Mouse (Mus musculus): Measurements from ENCODE around the gene Defb22. TPM values are rescaled to one million over a fixed set of nuclear protein-coding genes. Genes with fewer than 3 reads are reported as not detected.

The Defb22 gene
- polyA plus RNA-seq (2012; ENCODE audit: low replicate concordance), result not detected in 2 replicates

DNA sequence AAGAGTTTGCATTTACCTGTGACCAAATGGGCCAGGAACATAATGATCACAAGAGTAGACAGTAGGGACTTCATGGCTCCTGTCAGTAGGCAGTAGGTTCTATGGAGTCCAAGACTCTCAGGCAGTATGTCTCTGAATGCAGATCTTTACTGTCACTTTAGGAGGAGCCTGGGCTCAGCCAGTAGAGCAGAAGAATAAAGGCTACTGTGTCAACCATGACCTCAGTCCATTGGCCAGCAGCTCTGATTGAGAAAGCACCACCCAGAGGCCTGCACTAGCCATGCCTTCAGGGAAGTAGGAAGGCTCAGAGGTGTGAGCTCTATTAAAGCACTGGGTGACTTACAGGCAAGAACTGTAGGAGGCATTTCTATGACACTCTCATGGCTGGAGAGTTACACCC, at the start of gene Defb22:
Defb22 (minus strand) TSS at position 101 of the 400 bp plus-strand sequence.

DNA sequence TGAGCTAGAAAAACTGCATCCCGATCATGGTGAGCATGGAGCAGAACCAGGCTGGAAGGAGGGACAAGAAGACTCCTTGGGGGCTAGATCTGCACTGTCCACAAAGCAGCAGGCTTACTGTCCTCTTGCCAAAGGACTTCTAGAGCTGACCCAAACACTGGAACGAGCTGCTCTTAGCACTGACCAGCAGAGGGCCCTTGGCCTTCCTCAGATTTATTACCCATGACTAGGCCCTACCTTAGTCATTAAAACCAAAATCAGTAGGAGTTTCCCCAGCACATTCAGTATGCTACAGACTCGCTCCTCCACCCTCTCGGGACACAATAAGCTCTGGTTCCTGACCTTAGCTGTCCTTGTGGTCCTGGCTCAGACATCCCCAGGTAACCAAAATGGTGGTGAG, 28.0 kb upstream of the Defb22 start, which contains the start of gene Defb28:
Defb28 (plus strand) TSS at position 275 of the 400 bp plus-strand sequence.

DNA sequence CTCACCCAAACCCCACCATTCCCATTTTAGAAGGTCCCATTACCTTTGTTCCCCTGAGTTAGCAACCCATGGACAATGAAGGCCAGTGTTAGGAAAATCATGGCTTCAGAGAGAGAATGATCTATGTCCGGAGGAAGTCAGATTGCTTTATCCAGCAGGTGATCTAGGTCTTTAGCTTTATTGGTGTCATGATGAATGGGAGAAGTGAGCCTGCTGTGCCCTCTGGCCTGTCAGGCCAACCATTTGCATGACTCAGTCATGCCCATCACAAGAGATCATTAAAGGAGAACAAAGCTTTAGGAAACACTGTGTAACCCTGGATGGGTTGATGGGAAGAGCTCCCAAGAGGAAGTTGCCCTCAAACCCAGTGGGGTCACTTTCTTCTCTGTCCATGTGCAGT, 21.7 kb upstream of the Defb22 start, which contains the start of gene Defb26:
Defb26 (minus strand) TSS at position 101 of the 400 bp plus-strand sequence.

DNA sequence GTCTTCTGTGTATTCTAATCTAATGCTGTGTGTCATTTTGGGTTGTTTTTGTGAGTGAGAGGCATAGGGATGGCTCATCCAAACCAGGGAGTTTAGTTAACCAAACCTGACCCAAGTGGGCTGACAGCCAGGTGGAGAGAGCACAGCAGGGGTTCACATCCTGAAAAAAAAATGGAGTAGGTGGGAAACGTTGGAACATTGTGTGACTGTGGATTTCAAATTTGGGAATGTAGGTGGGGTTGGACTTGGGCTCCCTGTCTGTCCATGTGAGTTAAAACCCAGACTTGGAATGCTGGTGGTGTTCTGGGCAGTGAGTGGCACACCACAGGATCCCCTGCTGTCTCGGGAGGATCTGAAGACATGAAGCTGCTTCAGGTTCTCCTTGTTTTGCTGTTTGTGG, 13.2 kb downstream of the Defb22 start, which contains the start of gene Defb20:
Defb20 (plus strand) TSS at position 301 of the 400 bp plus-strand sequence.

DNA sequence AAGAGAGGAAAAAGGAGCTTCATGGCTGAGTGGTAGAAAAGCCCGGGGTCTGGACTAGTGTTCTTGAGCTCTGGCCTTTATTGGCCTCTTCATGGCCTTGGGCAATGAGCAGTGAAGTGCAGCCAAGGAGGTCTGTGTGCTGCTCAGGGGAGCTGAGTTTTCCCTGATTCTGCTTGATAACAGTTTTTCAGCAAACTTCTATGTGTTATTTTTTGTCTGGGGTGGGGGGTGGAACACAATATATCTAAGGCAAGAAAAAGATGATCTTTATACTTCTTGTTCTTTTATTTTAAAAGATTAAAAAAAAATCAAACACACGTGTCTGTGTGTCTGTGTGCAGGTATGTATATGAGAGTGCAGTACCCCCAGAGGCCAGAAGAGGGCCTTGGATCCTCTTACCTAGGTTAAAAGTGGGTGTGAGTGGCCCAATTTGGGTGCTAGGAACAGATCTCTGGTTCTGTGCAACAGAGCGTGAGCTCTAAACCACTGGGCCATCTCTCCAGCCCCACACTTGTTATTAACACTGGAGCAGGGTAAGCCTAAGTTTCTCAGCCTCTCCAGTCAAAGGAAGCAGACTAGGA, 25.3 kb downstream of the Defb22 start, which contains the start of gene Defb23:
Defb23 (minus strand) TSS at position 51 of the 581 bp plus-strand sequence.

Other genes starting within 250 kb of the Defb22 start
- gene Tbc1d20, start 196.3 kb downstream of the Defb22 start, polyA plus RNA-seq (2012; ENCODE audit: low replicate concordance), result 11.0 and 17.6 TPM in 2 replicates
- gene Rbck1, start 157.5 kb downstream of the Defb22 start, polyA plus RNA-seq (2012; ENCODE audit: low replicate concordance), result 305 and 315 TPM in 2 replicates
- gene Trib3, start 146.1 kb downstream of the Defb22 start, polyA plus RNA-seq (2012; ENCODE audit: low replicate concordance), result 52.4 and 88.1 TPM in 2 replicates
- not detected in 2 replicates for gene Nrsn2, start 113.5 kb downstream of the Defb22 start, polyA plus RNA-seq (2012; ENCODE audit: low replicate concordance)
- gene Sox12, start 92.1 kb downstream of the Defb22 start, polyA plus RNA-seq (2012; ENCODE audit: low replicate concordance), result 83.5 and 117 TPM in 2 replicates
- gene Zcchc3, start 75.1 kb downstream of the Defb22 start, polyA plus RNA-seq (2012; ENCODE audit: low replicate concordance), result 11.5 and 15.2 TPM in 2 replicates
- gene 6820408C15Rik, start 74.6 kb downstream of the Defb22 start, polyA plus RNA-seq (2012; ENCODE audit: low replicate concordance), result 0.20 TPM in 1 of 2 replicates, not detected in the other
- gene Defb23, start 25.5 kb downstream of the Defb22 start, polyA plus RNA-seq (2012; ENCODE audit: low replicate concordance), result not detected in 2 replicates
- not detected in 2 replicates for gene Defb20, start 13.1 kb downstream of the Defb22 start, polyA plus RNA-seq (2012; ENCODE audit: low replicate concordance)
- gene Defb26, start 21.6 kb upstream of the Defb22 start, polyA plus RNA-seq (2012; ENCODE audit: low replicate concordance), result not detected in 2 replicates
- gene Defb28, start 28.1 kb upstream of the Defb22 start, polyA plus RNA-seq (2012; ENCODE audit: low replicate concordance), result not detected in 2 replicates
- gene Defb29, start 50.0 kb upstream of the Defb22 start, polyA plus RNA-seq (2012; ENCODE audit: low replicate concordance), result not detected in 2 replicates
- gene Gm17416, start 79.2 kb upstream of the Defb22 start, polyA plus RNA-seq (2012; ENCODE audit: low replicate concordance), result not detected in 2 replicates
- gene Defb21, start 82.6 kb upstream of the Defb22 start, polyA plus RNA-seq (2012; ENCODE audit: low replicate concordance), result not detected in 2 replicates
- gene Defb19, start 90.2 kb upstream of the Defb22 start, polyA plus RNA-seq (2012; ENCODE audit: low replicate concordance), result not detected in 2 replicates
- not detected in 2 replicates for gene Defb45, start 109.3 kb upstream of the Defb22 start, polyA plus RNA-seq (2012; ENCODE audit: low replicate concordance)
- not detected in 2 replicates for gene Defb36, start 114.2 kb upstream of the Defb22 start, polyA plus RNA-seq (2012; ENCODE audit: low replicate concordance)
- not detected in 2 replicates for gene Defb25, start 132.9 kb upstream of the Defb22 start, polyA plus RNA-seq (2012; ENCODE audit: low replicate concordance)
- gene Rem1, start 136.8 kb upstream of the Defb22 start, polyA plus RNA-seq (2012; ENCODE audit: low replicate concordance), result 0.80 and 2.1 TPM in 2 replicates
- gene H13, start 179.3 kb upstream of the Defb22 start, polyA plus RNA-seq (2012; ENCODE audit: low replicate concordance), result 109 and 191 TPM in 2 replicates
- 2.2 TPM in 1 of 2 replicates, not detected in the other for gene Mcts2, start 196.9 kb upstream of the Defb22 start, polyA plus RNA-seq (2012; ENCODE audit: low replicate concordance)
- gene Id1, start 246.1 kb upstream of the Defb22 start, polyA plus RNA-seq (2012; ENCODE audit: low replicate concordance), result 2.9 and 6.2 TPM in 2 replicates

All from leukemia stem cell, adult 10-12 weeks (primary cell).